Mouse (Mus musculus) stomach, postnatal 0 days (tissue): Measurements from ENCODE around the gene Trim66. TPM values are rescaled to one million over a fixed set of nuclear protein-coding genes. Genes with fewer than 3 reads are reported as not detected.

Experiments
- ATAC-seq: fragments of 200-750 bp; cut with Nextera tagmentation; 2 replicates; pipeline ENCODE4 v1.8.0; 2017; ENCODE audit not compliant: low FRiP score, low TSS enrichment
- DNase-seq: peaks from one replicate; pipeline ENCODE4 v3.0.0-alpha.2; 2016; ENCODE audit warnings: low spot score
- H3K27ac ChIP-seq: fragments of 300-500 bp; sonication (generic); replicated peaks from 2 replicates; pipeline ENCODE4 v1.5.1; 2014; ENCODE audit warnings: mild to moderate bottlenecking, control low read depth
- H3K27me3 ChIP-seq: fragments of 300-500 bp; sonication (generic); 2 replicates; pipeline ENCODE4 v1.6.1; 2014; ENCODE audit warnings: low read length; ENCODE audit not compliant: control insufficient read depth, insufficient read depth
- H3K36me3 ChIP-seq: fragments of 300-500 bp; sonication (generic); 2 replicates; pipeline ENCODE4 v1.6.1; 2014; ENCODE audit warnings: low read length, mixed read lengths; ENCODE audit not compliant: control insufficient read depth, insufficient read depth
- H3K4me1 ChIP-seq: fragments of 300-500 bp; sonication (generic); replicated peaks from 2 replicates; pipeline ENCODE4 v1.6.1; 2014; ENCODE audit warnings: antibody characterized with exemption; ENCODE audit not compliant: control insufficient read depth, insufficient read depth
- H3K4me2 ChIP-seq: fragments of 300-500 bp; sonication (generic); replicated peaks from 2 replicates; pipeline ENCODE4 v1.6.1; 2014; ENCODE audit warnings: low read depth, mild to moderate bottlenecking, control low read depth, moderate library complexity
- H3K4me3 ChIP-seq: fragments of 300-500 bp; sonication (generic); 2 replicates; pipeline ENCODE4 v1.5.1; 2014; ENCODE audit warnings: low read depth, low read length, control low read depth
- H3K9ac ChIP-seq: fragments of 300-500 bp; sonication (generic); 2 replicates; pipeline ENCODE4 v1.6.1; 2014; ENCODE audit warnings: mild to moderate bottlenecking, low read length, control low read depth, mixed read lengths
- H3K9me3 ChIP-seq: fragments of 300-500 bp; sonication (generic); 2 replicates; pipeline ENCODE4 v1.6.1; 2016; ENCODE audit warnings: low read length; ENCODE audit not compliant: control insufficient read depth
- CTCF ChIP-seq: IDR thresholded peaks from 2 replicates; pipeline ENCODE4 v1.5.1; 2016; ENCODE audit warnings: antibody characterized with exemption, low read depth, mild to moderate bottlenecking, moderate library complexity
- EP300 ChIP-seq: optimal IDR thresholded peaks from 2 replicates; pipeline ENCODE3; 2016; ENCODE audit warnings: antibody characterized with exemption
- WGBS: fragments of 180-500 bp; shearing (Covaris S2); extraction: QIAGEN DNeasy Blood & Tissue Kit; methylation state at CpG from one replicate; pipeline ENCODE4 v1.1.7; 2014; 5-methylcytosine and 5-hydroxymethylcytosine counted together
- polyA plus RNA-seq: library from polyadenylated mRNA; unstranded; fragments of >200 nt; fragmentation: Nextera tagmentation; extraction: Ambion mirVana; gene quantifications from 2 replicates; pipeline ENCODE4 v1.2.1, GENCODE M21; 2015

Trim66 gene
- polyA plus RNA-seq, 1 experiment from 2014 or later, result 0.02 TPM

DNA sequence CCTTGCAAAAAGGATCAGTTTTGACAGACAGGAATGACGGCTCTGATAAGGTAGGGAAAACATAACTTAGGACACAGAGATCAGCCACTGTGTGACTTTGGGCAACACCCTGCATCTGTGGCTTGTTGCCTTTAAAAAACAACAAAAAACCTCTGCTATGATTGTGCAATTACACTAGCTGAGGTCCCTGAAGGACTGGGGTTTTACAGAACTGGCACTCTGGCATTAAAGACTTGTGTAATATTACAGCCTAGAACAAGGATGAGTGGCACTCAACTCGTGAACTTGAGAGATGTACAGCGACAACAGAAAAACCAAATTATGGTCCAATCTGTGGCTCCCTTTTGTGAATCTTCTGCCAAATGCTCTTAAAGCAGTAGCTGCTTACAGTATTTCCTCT is 16.8 kb upstream of the Trim66 start:
- Histone ChIP-seq H3K27ac (no peak overlapping the region), H3K9me3 (no peaks in the 10 kb centered on the region), H3K9ac (no peak overlapping the region), H3K27me3 (no peaks in the 10 kb centered on the region), H3K4me3 (no peak overlapping the region), H3K36me3 (peaks cover 15% of the 10 kb centered on the region), H3K4me2 (no peak overlapping the region), H3K4me1 (no peaks in the 10 kb centered on the region)
- DNase-seq (no peak), ATAC-seq (no peak)
- WGBS, result 70% methylated on average over 3 of the region's 3 CpGs
- TF ChIP-seq CTCF (no peak), EP300 (no peak)

DNA sequence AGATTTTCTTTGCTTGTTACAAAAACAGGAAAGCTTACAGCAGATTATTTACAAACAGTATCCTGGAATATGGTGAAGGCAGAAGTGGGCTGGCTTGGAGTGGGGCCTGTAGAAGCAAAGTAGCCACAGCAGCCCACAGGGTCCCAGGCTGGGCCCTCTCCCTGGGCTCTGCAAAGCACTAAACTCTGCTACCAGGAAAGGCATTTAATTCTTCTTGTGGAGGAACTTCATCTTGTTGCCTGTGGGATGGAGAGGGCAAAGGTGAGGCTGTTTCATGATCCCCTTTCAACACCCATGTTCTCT is 16.5 kb upstream of the Trim66 start:
- DNase-seq (no peak), ATAC-seq (no peak)
- no peak overlapping the region for H3K4me3 ChIP-seq
- TF ChIP-seq EP300 (no peak), CTCF (no peak)
- no peaks in the 10 kb centered on the region for H3K4me1 ChIP-seq
- H3K27ac ChIP-seq, result peak overlapping the region; percentile 20; the same call in 1 of the 2 replicates
- H3K9me3 ChIP-seq, result no peaks in the 10 kb centered on the region
- peaks cover 15% of the 10 kb centered on the region for H3K36me3 ChIP-seq
- no peak overlapping the region for H3K4me2 ChIP-seq
- no peaks in the 10 kb centered on the region for H3K27me3 ChIP-seq
- H3K9ac ChIP-seq, result no peak overlapping the region

DNA sequence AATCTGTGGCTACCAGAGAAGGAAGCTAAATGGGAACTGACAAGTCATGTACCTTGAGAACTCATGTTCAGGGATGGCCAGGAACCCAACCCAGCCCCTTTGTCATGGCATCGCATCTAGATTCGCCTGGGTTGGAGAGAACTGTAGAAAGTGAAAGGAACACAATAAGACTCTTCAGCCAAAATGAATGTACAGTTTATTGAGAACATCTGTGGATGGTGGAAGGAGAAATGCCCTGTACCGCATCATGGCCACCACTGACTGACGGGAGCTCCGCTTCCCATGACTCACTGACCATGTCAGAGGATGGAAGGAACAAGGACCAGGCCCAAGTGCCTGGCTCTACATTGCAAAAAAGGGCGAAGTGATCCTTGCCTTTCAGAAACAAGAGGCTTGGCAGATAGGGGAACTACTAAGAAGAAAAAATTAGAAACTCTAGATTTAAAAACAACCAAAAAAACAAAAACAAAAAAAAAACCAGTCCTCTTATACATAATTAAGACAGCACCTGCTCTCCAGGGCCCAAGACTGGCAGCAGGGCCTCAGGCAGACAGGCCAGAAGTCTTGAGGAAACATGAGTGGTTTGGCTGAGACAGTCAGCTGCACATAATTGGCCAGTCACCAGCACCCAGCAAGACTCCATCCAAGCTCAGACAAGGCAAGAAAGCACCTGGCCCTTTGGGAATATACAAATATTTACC is 16.0 kb upstream of the Trim66 start:
- H3K4me3 ChIP-seq, result no peak overlapping the region
- peak overlapping the region; percentile 20; the same call in 1 of the 2 replicates for H3K27ac ChIP-seq
- 71% methylated on average over 6 of the region's 6 CpGs for WGBS
- ATAC-seq (no peak), DNase-seq (no peak)
- H3K36me3 ChIP-seq, result peaks cover 15% of the 10 kb centered on the region
- no peaks in the 10 kb centered on the region for H3K27me3 ChIP-seq
- no peaks in the 10 kb centered on the region for H3K9me3 ChIP-seq
- H3K4me2 ChIP-seq, result no peak overlapping the region
- TF ChIP-seq CTCF (no peak), EP300 (no peak)
- H3K9ac ChIP-seq, result no peak overlapping the region
- no peaks in the 10 kb centered on the region for H3K4me1 ChIP-seq

DNA sequence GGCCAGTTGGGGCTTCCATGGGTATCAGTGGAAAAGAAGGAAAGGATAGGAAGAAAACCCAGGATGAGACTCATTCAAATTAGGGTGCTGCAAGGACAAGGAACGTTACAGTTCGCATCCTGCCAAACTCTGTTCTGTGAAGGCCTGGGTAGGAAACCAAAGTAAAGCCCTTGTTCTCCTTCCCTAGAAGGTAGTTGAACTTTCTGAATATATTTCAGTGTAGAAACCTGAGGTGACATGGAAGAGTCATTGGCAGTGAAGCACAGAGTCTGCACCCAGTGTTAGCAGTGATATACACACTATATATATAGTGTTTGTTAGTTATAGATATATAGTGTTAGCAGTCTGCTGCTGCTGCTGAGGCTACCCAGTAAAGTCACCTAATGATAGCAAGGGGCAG is 15.4 kb upstream of the Trim66 start:
- TF ChIP-seq EP300 (no peak), CTCF (no peak)
- DNase-seq (no peak), ATAC-seq (no peak)
- WGBS, result 50% methylated on average over 2 of the region's 2 CpGs
- no peaks in the 10 kb centered on the region for H3K4me1 ChIP-seq
- no peak overlapping the region for H3K27ac ChIP-seq
- H3K36me3 ChIP-seq, result peaks cover 15% of the 10 kb centered on the region
- no peak overlapping the region for H3K9ac ChIP-seq
- H3K27me3 ChIP-seq, result no peaks in the 10 kb centered on the region
- no peak overlapping the region for H3K4me2 ChIP-seq
- H3K9me3 ChIP-seq, result no peaks in the 10 kb centered on the region
- H3K4me3 ChIP-seq, result no peak overlapping the region

DNA sequence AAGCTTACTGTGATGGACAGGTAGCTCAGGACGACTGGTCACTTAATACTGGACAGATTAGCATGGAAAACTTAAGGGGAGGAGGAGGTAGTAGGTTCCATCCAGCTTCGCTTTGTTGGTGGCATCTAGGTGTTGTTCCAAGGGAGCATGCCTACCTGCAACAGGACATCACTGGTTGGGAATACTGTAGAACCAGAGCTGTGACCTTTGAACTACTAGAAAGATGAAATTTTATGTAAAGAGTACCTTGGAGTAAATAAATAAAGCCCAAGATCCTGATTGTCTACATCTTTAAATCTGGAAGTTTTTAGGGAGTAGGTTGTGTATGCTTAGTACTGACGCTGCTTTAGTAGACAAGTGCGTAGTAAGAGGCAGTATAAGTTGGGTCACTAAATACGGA is 14.2 kb upstream of the Trim66 start:
- no peak for DNase-seq
- 77% methylated on average over 5 of the region's 5 CpGs for WGBS
- H3K4me1 ChIP-seq, result peaks cover 4% of the 10 kb centered on the region
- H3K36me3 ChIP-seq, result peaks cover 15% of the 10 kb centered on the region
- no peak overlapping the region for H3K9ac ChIP-seq
- H3K27me3 ChIP-seq, result no peaks in the 10 kb centered on the region
- no peak for ATAC-seq
- H3K9me3 ChIP-seq, result no peaks in the 10 kb centered on the region
- TF ChIP-seq CTCF (no peak), EP300 (no peak)
- H3K4me3 ChIP-seq, result no peak overlapping the region
- no peak overlapping the region for H3K27ac ChIP-seq
- no peak overlapping the region for H3K4me2 ChIP-seq

DNA sequence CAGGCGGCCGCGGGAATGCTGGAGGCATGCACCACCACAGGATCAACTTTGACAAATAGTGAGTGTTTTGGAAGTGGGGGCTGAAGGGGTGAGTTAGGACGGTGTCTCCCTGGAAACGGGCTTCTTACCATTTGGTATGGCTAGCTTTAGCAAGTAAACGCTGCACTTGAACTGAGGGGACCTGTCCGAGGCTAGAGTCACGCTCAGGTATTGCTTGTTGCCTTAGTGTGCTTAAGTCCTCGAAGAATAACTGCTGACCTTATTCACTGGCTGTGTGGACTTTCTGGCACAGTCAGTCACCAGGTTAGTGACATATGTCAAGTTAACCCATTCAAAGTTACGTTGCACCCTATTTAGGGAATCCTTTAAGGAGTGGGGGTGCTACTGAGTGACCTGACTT is 12.0 kb upstream of the Trim66 start:
- Histone ChIP-seq H3K9me3 (no peaks in the 10 kb centered on the region), H3K27me3 (no peaks in the 10 kb centered on the region), H3K9ac (peak overlapping the region; percentile 99), H3K36me3 (peaks cover 6% of the 10 kb centered on the region), H3K27ac (peak overlapping the region; percentile 96), H3K4me3 (peak overlapping the region; percentile 97), H3K4me1 (peaks cover 4% of the 10 kb centered on the region), H3K4me2 (peak overlapping the region; percentile 79)
- TF ChIP-seq CTCF (no peak), EP300 (no peak)
- no peak for ATAC-seq
- WGBS, result 1% methylated on average over 10 of the region's 10 CpGs
- DNase-seq, result peak; percentile 26
